Mouse (Mus musculus) neural tube, embryonic 15.5 days (tissue): ENCODE data around the gene Adcy7. TPM values are rescaled to one million over a fixed set of nuclear protein-coding genes. Genes with fewer than 3 reads are reported as not detected.

Source experiments
- ATAC-seq: fragments of 200-750 bp; cut with Nextera tagmentation; 2 replicates; pipeline ENCODE4 v1.8.0; 2017; ENCODE audit warnings: mild to moderate bottlenecking, moderate TSS enrichment, moderate library complexity; ENCODE audit not compliant: low FRiP score
- H3K27ac ChIP-seq: fragments of 300-500 bp; sonication (generic); replicated peaks from 2 replicates; pipeline ENCODE4 v1.5.1; 2015; ENCODE audit warnings: mild to moderate bottlenecking, inconsistent platforms
- H3K27me3 ChIP-seq: fragments of 300-500 bp; sonication (generic); replicated peaks from 2 replicates; pipeline ENCODE4 v1.6.1; 2015; ENCODE audit warnings: inconsistent platforms
- H3K36me3 ChIP-seq: fragments of 300-500 bp; sonication (generic); 2 replicates; pipeline ENCODE4 v1.6.1; 2015; ENCODE audit warnings: inconsistent platforms
- H3K4me1 ChIP-seq: fragments of 300-500 bp; sonication (generic); 2 replicates; pipeline ENCODE4 v1.6.1; 2015; ENCODE audit warnings: inconsistent platforms
- H3K4me2 ChIP-seq: fragments of 300-500 bp; sonication (generic); 2 replicates; pipeline ENCODE4 v1.6.1; 2015; ENCODE audit warnings: inconsistent platforms, mild to moderate bottlenecking, moderate library complexity
- H3K4me3 ChIP-seq: fragments of 300-500 bp; sonication (generic); replicated peaks from 2 replicates; pipeline ENCODE4 v1.5.1; 2015; ENCODE audit warnings: mild to moderate bottlenecking, inconsistent platforms
- H3K9ac ChIP-seq: fragments of 300-500 bp; sonication (generic); replicated peaks from 2 replicates; pipeline ENCODE4 v1.6.1; 2015; ENCODE audit warnings: mild to moderate bottlenecking, inconsistent platforms
- H3K9me3 ChIP-seq: fragments of 300-500 bp; sonication (generic); replicated peaks from 2 replicates; pipeline ENCODE4 v1.6.1; 2016; ENCODE audit warnings: inconsistent platforms
- WGBS: fragments of 180-500 bp; shearing (Covaris S2); methylation state at CpG from one replicate; pipeline ENCODE4 v1.1.7; 2015; ENCODE audit warnings: mixed read lengths; 5-methylcytosine and 5-hydroxymethylcytosine counted together
- polyA plus RNA-seq: library from polyadenylated mRNA; unstranded; fragments of >200 nt; fragmentation: Nextera tagmentation; extraction: Ambion mirVana; gene quantifications from 2 replicates; pipeline ENCODE4 v1.2.1, GENCODE M21; 2015

Adcy7 gene
- polyA plus RNA-seq, 1 experiment from 2014 or later, result 6.0 TPM

DNA sequence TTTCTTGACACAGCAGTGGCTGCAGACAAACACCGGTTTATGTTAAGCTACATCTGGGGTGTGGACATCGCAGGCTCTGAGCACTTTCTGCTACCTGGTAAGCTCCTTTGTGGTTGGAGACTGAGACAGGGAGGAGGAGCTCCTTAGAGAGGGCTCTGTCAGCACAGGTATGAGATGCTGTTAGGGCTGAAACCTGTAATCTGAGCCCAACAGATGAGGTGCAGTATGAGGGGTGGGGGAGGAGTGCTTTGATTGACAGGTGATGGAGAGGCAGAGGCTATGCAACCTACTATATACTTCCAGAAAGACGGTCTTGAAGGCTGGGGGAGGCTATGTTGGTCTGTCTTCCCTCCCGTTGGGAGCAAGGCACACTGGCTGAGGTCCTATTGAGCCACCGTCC lies 7.0 kb downstream of the Adcy7 start:
- no peak for ATAC-seq
- H3K27me3 ChIP-seq, result no peaks in the 10 kb centered on the region
- H3K9me3 ChIP-seq, result no peaks in the 10 kb centered on the region
- H3K4me3 ChIP-seq, result no peak overlapping the region
- H3K36me3 ChIP-seq, result no peaks in the 10 kb centered on the region
- no peak overlapping the region for H3K4me2 ChIP-seq
- H3K27ac ChIP-seq, result no peak overlapping the region
- no peak overlapping the region for H3K9ac ChIP-seq
- no peaks in the 10 kb centered on the region for H3K4me1 ChIP-seq
- WGBS, result 60% methylated on average over 5 of the region's 5 CpGs

DNA sequence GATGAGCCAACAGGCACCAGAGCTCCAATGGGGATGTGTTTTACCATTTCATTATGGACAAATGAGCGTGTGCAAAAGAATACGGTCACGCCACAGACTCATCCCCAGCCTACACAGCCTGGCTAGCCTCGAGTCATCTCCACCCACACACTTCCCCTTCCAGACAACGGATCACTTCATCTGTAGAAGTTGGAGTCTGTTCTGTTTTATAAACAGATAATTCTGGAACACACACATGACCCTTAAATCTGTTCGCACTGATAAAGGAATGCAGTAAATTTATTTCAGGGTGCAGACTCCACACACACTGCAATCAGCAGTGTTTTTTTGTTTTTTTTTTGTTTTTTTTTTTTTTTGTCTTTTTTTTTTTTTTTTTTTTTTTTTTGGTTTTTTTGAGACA lies 7.5 kb downstream of the Adcy7 start:
- H3K9ac ChIP-seq, result no peak overlapping the region
- no peak for ATAC-seq
- H3K9me3 ChIP-seq, result no peaks in the 10 kb centered on the region
- no peaks in the 10 kb centered on the region for H3K36me3 ChIP-seq
- 87% methylated on average over 6 of the region's 6 CpGs for WGBS
- no peak overlapping the region for H3K4me3 ChIP-seq
- no peaks in the 10 kb centered on the region for H3K4me1 ChIP-seq
- no peaks in the 10 kb centered on the region for H3K27me3 ChIP-seq
- no peak overlapping the region for H3K4me2 ChIP-seq
- H3K27ac ChIP-seq, result no peak overlapping the region

DNA sequence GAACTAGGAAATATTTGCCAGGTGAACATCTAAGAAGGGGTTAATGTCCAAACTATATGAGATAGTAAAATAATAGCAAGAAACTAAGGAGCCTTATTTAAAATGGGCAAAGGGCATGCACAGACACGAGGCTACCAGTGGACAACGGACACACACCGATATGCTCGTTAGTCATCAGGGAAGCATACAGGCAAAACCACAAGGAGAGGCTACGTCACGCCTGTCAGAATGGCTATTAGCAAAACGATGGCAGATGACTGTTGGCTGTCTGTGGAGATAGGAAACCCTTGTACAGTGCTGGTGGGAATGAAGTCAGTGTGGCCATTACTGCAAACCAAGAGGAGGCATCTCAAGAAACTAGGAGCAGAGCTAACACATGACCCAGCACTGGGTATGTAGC lies 8.7 kb downstream of the Adcy7 start:
- no peak for ATAC-seq
- WGBS, result 80% methylated on average over 7 of the region's 7 CpGs
- Histone ChIP-seq H3K4me2 (no peak overlapping the region), H3K9ac (no peak overlapping the region), H3K27ac (no peak overlapping the region), H3K9me3 (no peaks in the 10 kb centered on the region), H3K36me3 (no peaks in the 10 kb centered on the region), H3K4me3 (no peak overlapping the region), H3K27me3 (no peaks in the 10 kb centered on the region), H3K4me1 (no peaks in the 10 kb centered on the region)

DNA sequence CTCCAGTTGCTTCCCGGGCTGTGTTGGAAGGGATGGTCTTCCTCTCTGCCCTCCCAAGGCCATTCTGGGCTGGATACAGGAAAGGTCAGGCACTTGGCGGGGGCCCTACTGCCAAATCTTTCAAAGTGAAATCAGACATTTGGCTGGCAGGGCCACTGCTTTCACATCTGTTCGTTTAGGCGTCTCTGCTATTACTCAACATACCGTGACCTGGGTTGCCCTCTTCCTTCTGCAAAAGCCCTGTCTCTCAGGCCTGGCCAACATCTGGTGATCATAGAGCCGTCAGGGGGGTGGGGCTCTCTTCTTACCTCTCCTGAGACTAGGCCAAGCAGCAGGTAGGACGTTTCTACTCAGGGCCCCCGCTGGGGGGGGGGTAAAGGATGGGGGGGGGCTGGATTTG lies 10.5 kb downstream of the Adcy7 start:
- whole genome bisulfite sequencing, result 68% methylated on average over 8 of the region's 8 CpGs
- H3K4me3 ChIP-seq, result no peak overlapping the region
- H3K4me2 ChIP-seq, result no peak overlapping the region
- H3K4me1 ChIP-seq, result no peaks in the 10 kb centered on the region
- H3K27ac ChIP-seq, result no peak overlapping the region
- H3K9me3 ChIP-seq, result no peaks in the 10 kb centered on the region
- H3K9ac ChIP-seq, result no peak overlapping the region
- H3K27me3 ChIP-seq, result no peaks in the 10 kb centered on the region
- no peaks in the 10 kb centered on the region for H3K36me3 ChIP-seq
- no peak for ATAC-seq

DNA sequence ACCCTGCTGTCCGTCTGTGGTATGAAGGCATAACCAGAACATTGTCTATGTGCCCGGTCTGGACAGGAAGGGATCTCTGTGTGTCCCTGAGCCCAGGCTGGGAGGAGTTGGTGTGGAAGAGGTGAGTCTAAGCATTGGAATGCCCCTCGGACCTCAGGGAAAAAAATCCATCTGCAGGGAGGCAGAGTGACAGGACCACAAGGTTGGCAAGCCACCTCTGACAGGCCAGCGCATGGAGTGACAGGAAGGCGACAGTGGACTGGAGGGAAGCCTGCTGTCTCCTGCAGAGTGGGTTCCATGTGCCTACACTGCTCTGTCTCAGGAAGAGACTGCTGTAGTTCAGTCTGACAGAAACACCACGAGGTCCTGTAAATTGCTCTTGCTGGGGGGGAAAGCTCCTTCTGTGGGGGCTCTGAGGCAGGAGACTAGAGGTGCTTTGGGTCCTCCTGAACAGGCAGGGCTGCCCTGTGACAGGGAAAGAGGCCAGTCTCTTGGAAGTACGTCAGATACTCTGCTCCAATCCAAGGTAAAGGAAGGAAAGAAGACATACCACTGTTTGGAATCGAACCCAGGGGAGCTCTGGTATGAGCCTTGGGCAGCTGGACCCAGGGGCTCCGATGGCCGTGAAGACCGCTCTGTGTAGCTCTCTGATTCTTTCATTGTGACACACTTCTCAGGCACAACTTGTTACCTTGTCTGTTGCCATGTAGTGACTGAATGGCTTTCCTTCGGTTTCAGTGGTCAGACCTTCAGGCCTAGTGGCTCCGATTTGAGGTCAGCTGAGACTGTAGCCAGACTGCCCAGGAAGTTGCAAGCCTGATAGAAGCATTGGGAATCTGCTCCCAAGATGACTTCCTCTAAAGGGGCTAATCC lies 11.3 kb downstream of the Adcy7 start:
- no peak for ATAC-seq
- no peaks in the 10 kb centered on the region for H3K9me3 ChIP-seq
- no peaks in the 10 kb centered on the region for H3K27me3 ChIP-seq
- H3K27ac ChIP-seq, result no peak overlapping the region
- H3K4me2 ChIP-seq, result no peak overlapping the region
- no peaks in the 10 kb centered on the region for H3K4me1 ChIP-seq
- H3K9ac ChIP-seq, result no peak overlapping the region
- WGBS, result 88% methylated on average over 13 of the region's 13 CpGs
- H3K4me3 ChIP-seq, result no peak overlapping the region
- H3K36me3 ChIP-seq, result no peaks in the 10 kb centered on the region

DNA sequence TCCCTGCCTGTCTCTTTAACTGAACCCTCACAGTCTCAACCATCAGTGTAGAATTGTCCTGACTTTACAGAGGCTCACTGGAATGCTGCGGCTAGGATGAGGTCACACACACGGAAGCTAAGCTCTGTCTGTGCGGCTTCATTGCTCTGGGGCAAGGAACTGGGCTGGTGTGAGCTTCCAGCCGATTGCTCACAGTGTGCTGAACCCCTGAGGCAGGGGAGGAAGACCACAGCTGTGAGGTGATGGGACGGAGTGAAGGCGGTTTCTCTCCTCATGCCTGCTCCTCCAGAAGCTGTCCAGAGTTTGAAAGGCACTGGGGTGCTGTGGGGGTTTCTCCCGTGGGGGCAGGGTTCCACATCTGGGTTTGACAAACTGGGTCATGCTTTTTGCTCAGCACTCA lies 12.5 kb downstream of the Adcy7 start:
- Histone ChIP-seq H3K4me1 (no peaks in the 10 kb centered on the region), H3K27me3 (no peaks in the 10 kb centered on the region), H3K9me3 (no peaks in the 10 kb centered on the region), H3K36me3 (no peaks in the 10 kb centered on the region), H3K27ac (no peak overlapping the region), H3K9ac (no peak overlapping the region), H3K4me2 (no peak overlapping the region), H3K4me3 (no peak overlapping the region)
- ATAC-seq, result no peak
- 53% methylated on average over 7 of the region's 7 CpGs for WGBS

DNA sequence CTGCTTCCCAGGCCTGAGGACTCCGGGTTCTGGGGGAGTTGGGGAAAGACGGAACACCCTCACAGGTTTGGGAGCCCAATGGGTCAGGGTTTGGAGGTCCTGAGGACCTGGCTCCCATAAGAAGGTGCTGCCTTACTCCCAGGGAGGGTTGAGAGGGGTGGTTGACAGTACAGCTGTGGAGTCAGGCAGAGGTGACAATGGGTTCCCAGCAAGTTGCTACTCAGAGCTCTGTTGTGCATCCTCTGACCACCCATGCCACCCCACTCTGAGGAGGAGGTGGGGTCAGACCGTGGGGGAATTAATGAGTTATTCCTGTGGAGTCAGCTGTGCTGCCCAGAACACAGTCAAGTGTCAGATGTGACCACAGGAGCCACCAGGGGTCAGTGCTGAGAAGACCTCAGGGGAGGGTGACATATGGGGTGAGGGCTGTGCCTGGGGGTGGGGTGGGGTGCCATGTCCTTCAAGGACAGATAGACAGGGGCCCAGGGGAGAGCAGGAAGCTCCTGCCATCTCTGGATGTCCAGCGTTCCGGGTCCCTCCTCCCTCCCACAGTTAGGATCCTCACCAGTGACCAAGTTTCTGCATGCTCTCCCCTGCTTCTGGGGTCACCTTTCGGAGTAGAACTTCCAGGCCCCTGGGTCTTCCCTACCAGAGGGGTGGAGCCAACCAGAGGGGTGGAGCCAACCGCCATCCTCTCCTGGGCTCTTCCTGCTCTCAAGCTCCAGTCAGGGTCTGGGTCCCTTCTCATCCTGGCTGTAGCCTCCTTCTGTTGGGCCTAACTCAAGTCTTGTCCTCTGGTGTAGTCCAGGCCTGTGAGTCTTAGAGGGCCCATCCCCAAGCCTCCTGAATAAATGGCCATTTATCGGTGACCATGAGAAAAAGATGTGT lies 13.5 kb downstream of the Adcy7 start:
- WGBS, result 90% methylated on average over 8 of the region's 8 CpGs
- no peak overlapping the region for H3K4me2 ChIP-seq

DNA sequence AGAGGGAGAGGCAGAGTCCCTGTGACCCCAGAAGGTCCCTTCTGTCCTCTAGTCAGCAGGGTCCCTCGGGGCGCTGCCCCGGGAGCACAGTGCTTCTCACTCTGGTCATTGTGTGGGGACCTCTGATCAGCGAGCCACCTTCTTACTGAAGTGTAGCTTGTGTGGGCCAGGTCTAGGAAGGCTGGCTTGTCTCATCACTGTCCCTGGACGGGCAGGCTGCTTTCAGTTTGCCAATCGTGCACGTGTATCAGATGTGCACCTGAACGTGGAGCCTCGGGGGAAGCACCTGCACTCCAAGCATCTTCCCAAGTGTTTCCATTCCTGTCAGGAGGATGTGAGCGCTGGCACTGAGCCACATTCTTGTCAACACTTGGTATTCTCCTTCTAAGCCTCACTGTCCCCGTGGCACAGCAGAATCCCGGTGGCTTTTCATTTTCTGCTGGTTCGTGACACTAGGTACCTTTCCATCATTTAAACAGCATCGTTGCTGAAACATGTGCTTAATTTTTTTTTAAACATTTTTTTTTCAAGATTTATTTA lies 14.3 kb downstream of the Adcy7 start:
- Histone ChIP-seq H3K4me2 (no peak overlapping the region), H3K4me1 (no peaks in the 10 kb centered on the region), H3K27ac (no peak overlapping the region), H3K36me3 (no peaks in the 10 kb centered on the region), H3K4me3 (no peak overlapping the region), H3K27me3 (no peaks in the 10 kb centered on the region), H3K9ac (no peak overlapping the region), H3K9me3 (no peaks in the 10 kb centered on the region)
- whole genome bisulfite sequencing, result 91% methylated on average over 14 of the region's 14 CpGs
- ATAC-seq, result no peak

More for the DNA sequence above, 13.5 kb downstream of the Adcy7 start:
- Histone ChIP-seq H3K9ac (no peak overlapping the region), H3K36me3 (no peaks in the 10 kb centered on the region), H3K27me3 (no peaks in the 10 kb centered on the region), H3K4me1 (no peaks in the 10 kb centered on the region), H3K4me3 (no peak overlapping the region), H3K9me3 (no peaks in the 10 kb centered on the region), H3K27ac (no peak overlapping the region)
- no peak for ATAC-seq

DNA sequence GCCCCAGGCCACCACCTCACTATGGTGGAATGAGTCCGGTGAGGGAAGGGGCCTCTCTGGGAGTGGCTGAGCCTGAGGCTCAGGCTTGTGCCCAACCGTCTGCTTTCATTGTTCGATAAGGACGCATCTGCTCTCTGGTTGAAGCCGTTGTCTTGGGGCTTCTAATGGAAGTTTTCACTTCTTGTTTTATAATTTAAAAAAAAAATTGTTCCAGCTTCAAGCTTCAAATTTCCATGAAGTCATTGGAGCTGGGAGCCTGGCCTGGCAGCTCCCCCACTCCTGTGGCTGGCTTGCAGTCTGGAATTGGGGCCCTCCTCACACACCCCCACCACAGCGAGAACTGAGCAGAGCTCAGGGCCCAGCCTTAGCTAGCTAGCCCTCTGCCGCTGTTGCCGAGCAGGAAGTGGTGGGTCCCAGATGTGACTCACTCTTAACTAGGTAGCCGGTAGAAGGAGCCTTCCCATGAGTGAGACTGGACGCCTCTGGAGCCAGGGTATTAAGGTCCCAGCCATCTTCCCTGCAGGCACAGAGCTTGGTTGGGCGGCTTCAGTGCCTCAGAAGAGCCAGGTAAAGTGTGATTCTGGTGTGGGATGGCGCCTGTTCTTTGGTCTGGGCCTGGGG lies 16.5 kb downstream of the Adcy7 start:
- H3K27me3 ChIP-seq, result no peaks in the 10 kb centered on the region
- no peak overlapping the region for H3K9ac ChIP-seq
- no peak overlapping the region for H3K27ac ChIP-seq
- H3K9me3 ChIP-seq, result no peaks in the 10 kb centered on the region
- H3K4me2 ChIP-seq, result no peak overlapping the region
- H3K36me3 ChIP-seq, result no peaks in the 10 kb centered on the region
- H3K4me3 ChIP-seq, result no peak overlapping the region
- 72% methylated on average over 12 of the region's 12 CpGs for WGBS
- no peaks in the 10 kb centered on the region for H3K4me1 ChIP-seq
- no peak for ATAC-seq

DNA sequence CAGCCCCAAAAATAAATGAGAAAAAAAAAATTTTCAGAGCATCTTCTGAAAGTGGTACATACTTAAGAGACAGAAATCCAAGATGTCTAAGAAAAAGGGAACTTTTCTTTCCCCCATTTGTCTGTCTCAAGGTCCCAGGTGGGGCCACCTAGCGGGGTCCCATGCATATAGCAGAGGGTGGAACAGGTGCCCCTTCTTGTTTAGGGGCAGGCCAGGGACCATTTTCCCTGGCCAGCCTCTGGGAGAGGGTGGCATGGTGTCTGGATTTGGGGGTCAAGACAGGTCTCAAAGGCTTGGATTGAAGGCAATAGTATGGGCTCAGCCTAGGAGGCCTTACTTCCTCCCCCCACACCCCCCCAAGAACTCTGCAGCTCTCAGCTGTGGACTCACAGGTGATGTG lies 17.7 kb downstream of the Adcy7 start:
- Histone ChIP-seq H3K4me3 (no peak overlapping the region), H3K4me1 (no peaks in the 10 kb centered on the region), H3K9me3 (no peaks in the 10 kb centered on the region), H3K27ac (no peak overlapping the region), H3K9ac (no peak overlapping the region), H3K4me2 (no peak overlapping the region), H3K27me3 (no peaks in the 10 kb centered on the region), H3K36me3 (no peaks in the 10 kb centered on the region)
- ATAC-seq, result no peak
- 74% methylated on average over 1 of the region's 1 CpGs for WGBS

DNA sequence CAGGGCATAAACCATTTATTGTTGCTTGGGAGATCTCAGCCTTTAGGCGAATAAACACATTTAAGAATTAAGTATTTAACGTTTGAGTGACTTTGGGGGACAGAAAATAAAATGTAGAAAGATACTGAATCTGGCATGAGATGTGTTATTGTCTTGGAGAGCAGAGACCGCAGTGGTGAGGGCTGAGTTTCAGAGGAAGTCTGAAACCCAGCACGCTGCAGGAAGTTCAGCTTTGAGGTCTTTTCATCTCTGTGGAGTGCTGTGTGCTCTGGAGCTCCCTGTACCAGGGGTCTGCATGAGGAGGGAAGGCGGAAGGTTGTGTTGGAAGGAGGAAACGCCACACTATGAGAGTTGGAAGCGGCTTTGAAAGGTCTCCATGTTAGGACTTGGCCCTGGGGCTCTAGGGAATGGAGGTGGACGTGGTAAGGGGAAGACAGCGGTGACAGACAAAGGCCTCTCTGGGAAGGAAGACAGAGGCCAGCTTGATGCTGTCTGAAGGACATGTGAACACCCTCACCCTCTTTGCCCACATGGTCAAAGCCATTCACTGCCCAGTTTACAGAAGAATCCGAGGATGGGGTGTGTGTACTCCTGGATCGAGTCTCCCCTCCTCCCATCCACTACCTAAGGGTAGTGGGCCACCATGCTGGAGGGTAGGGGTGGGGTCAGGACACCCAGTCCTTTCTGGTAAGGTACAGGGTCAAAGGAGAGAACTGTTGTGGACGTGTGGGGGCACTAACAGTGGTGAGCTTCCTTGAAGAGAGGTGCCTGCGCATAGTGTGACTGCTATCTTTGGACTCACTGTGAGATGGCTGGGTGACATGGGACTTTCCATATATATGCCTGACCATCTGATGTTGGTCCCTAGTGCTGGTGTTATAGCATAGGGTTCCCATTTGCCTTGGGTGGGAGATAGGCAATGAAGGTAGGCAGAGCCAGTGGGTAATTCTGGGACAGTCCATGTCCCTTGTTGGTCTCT lies 18.4 kb downstream of the Adcy7 start:
- no peaks in the 10 kb centered on the region for H3K27me3 ChIP-seq
- no peaks in the 10 kb centered on the region for H3K4me1 ChIP-seq
- H3K9me3 ChIP-seq, result no peaks in the 10 kb centered on the region
- no peak overlapping the region for H3K4me2 ChIP-seq
- H3K27ac ChIP-seq, result no peak overlapping the region
- no peak overlapping the region for H3K4me3 ChIP-seq
- WGBS, result 83% methylated on average over 13 of the region's 13 CpGs
- no peaks in the 10 kb centered on the region for H3K36me3 ChIP-seq
- H3K9ac ChIP-seq, result no peak overlapping the region
- ATAC-seq, result no peak
